7 mouse cellular contexts compared by ENCODE assay signal in genomic region chr2:4338290-4338689, GRCm38 (mm10).
DNase-seq lines count a peak whose midpoint lies in the region; ATAC-seq and TF ChIP-seq lines count a peak whose summit lies in the region.
"Not testable (repeated sequence)": the region's sequence is repeated elsewhere in the genome, so short reads cannot be mapped to it uniquely, and the experiment has no call there.

No protein-coding gene starts in this region.

- not testable (repeated sequence) for TF ChIP-seq EP300 in lung, postnatal 0 days (IDR thresholded peaks at IDR 0.05)

- 65% methylated on average over 8 of the region's 8 CpGs for WGBS in hindbrain, postnatal 0 days
- WGBS in limb, embryonic 14.5 days, result 46% methylated on average over 8 of the region's 8 CpGs
- WGBS in lung, postnatal 0 days, result 36% methylated on average over 7 of the region's 8 CpGs

- H3K36me3 ChIP-seq in hindbrain, postnatal 0 days (ENCODE audit: insufficient read depth, low read length); limb, embryonic 14.5 days (ENCODE audit: control insufficient read depth, insufficient read depth, low read length); lung, postnatal 0 days (ENCODE audit: insufficient read depth, low read length): not testable (repeated sequence)

- ATAC-seq in hindbrain, postnatal 0 days; limb, embryonic 14.5 days (ENCODE audit: low FRiP score, low read depth); lung, postnatal 0 days: not testable (repeated sequence)

- not testable (repeated sequence) for H3K4me3 ChIP-seq in gastrocnemius, adult 2 months; hindbrain, postnatal 0 days (ENCODE audit: low read length); limb, embryonic 14.5 days (replicated peaks; ENCODE audit: low read length); lung, postnatal 0 days (ENCODE audit: low read depth, low read length)

- TF ChIP-seq CTCF in gastrocnemius, adult 2 months (IDR thresholded peaks at IDR 0.05), result peak; percentile 12; the same call in 1 of the 2 replicates
- peak; percentile 38 for TF ChIP-seq CTCF in hindbrain, postnatal 0 days (IDR thresholded peaks at IDR 0.05; ENCODE audit: low read depth)
- peak; percentile 55 for TF ChIP-seq CTCF in lung, postnatal 0 days (IDR thresholded peaks at IDR 0.05)

- H3K27ac ChIP-seq in gastrocnemius, adult 2 months; hindbrain, postnatal 0 days; limb, embryonic 14.5 days (replicated peaks; ENCODE audit: low read depth, low read length); lung, postnatal 0 days (ENCODE audit: low read length): not testable (repeated sequence)

- not testable (repeated sequence) for H3K9ac ChIP-seq in hindbrain, postnatal 0 days (replicated peaks; ENCODE audit: low read length); limb, embryonic 14.5 days (ENCODE audit: low read depth, low read length, severe bottlenecking); lung, postnatal 0 days (replicated peaks; ENCODE audit: low read depth)

- not testable (repeated sequence) for TF ChIP-seq POLR2A in limb, embryonic 14.5 days (IDR thresholded peaks at IDR 0.05; ENCODE audit: borderline replicate concordance, extremely low read depth, insufficient read depth, insufficient read length)

- H3K27me3 ChIP-seq in hindbrain, postnatal 0 days (ENCODE audit: insufficient read depth, low read length); limb, embryonic 14.5 days (ENCODE audit: control insufficient read depth, insufficient read depth, low read length); lung, postnatal 0 days (replicated peaks; ENCODE audit: insufficient read depth, low read length): not testable (repeated sequence)

- intact Hi-C loops in gastrocnemius, adult 2 months (cut with DNase I), result not testable (repeated sequence)

- peaks cover 12% of the 10 kb centered on the region; the same call in 1 of the 2 replicates for H3K4me1 ChIP-seq in hindbrain, postnatal 0 days (ENCODE audit: insufficient read depth, low read length)
- peaks cover 61% of the 10 kb centered on the region for H3K4me1 ChIP-seq in limb, embryonic 14.5 days (ENCODE audit: control insufficient read depth, insufficient read depth, low read length)
- not testable (repeated sequence) for H3K4me1 ChIP-seq in lung, postnatal 0 days (ENCODE audit: insufficient read depth, low read depth, low read length)

- H3K9me3 ChIP-seq in hindbrain, postnatal 0 days (ENCODE audit: low read length); limb, embryonic 14.5 days (ENCODE audit: control insufficient read depth, low read length); lung, postnatal 0 days (ENCODE audit: low read length): not testable (repeated sequence)

- H3K4me2 ChIP-seq in hindbrain, postnatal 0 days (ENCODE audit: low read depth, low read length); limb, embryonic 14.5 days (replicated peaks; ENCODE audit: low read depth, low read length, severe bottlenecking); lung, postnatal 0 days (replicated peaks; ENCODE audit: low read depth, low read length): not testable (repeated sequence)

- DNase-seq in 416B (ENCODE audit: low read depth) (peak; percentile 28), MEL-GATA-1-ER (ENCODE audit: extremely low read depth, low read depth) (peak; percentile 13)
- DNase-seq in embryo, embryonic 10.5 days (ENCODE audit: low spot score), result peak; percentile 51
- DNase-seq in gastrocnemius, adult 2 months, result not testable (repeated sequence)
- DNase-seq in hindbrain, postnatal 0 days (ENCODE audit: low spot score), result peak; percentile 34
- peak; percentile 54 for DNase-seq in limb, embryonic 14.5 days (ENCODE audit: low spot score)
- peak; percentile 36 for DNase-seq in lung, postnatal 0 days (ENCODE audit: low spot score)
